Mouse (Mus musculus) intestine, postnatal 0 days (tissue): ENCODE results near the gene Dcaf11. TPM values are rescaled to one million over a fixed set of nuclear protein-coding genes. Genes with fewer than 3 reads are reported as not detected.
A peak's percentile ranks its signal among the peaks of the same experiment; 100 is the strongest.

ENCODE experiments used
- ATAC-seq: fragments of 200-750 bp; cut with Nextera tagmentation; 2 replicates; pipeline ENCODE4 v1.8.0; 2017; ENCODE audit warnings: mild to moderate bottlenecking, moderate TSS enrichment, moderate library complexity
- H3K27ac ChIP-seq: fragments of 300-500 bp; sonication (generic); 2 replicates; pipeline ENCODE4 v1.5.1; 2014; ENCODE audit warnings: mild to moderate bottlenecking, low read depth, low read length, moderate library complexity
- H3K27me3 ChIP-seq: fragments of 300-500 bp; sonication (generic); replicated peaks from 2 replicates; pipeline ENCODE4 v1.6.1; 2014; ENCODE audit warnings: low read length, mixed read lengths; ENCODE audit not compliant: control insufficient read depth, insufficient read depth
- H3K36me3 ChIP-seq: fragments of 300-500 bp; sonication (generic); 2 replicates; pipeline ENCODE4 v1.6.1; 2014; ENCODE audit warnings: mild to moderate bottlenecking, moderate library complexity; ENCODE audit not compliant: control insufficient read depth, insufficient read depth
- H3K4me1 ChIP-seq: fragments of 300-500 bp; sonication (generic); replicated peaks from 2 replicates; pipeline ENCODE4 v1.6.1; 2014; ENCODE audit warnings: antibody characterized with exemption, low read length, mixed read lengths; ENCODE audit not compliant: control insufficient read depth, insufficient read depth
- H3K4me2 ChIP-seq: fragments of 300-500 bp; sonication (generic); replicated peaks from 2 replicates; pipeline ENCODE4 v1.6.1; 2014; ENCODE audit warnings: low read depth, mild to moderate bottlenecking, moderate library complexity
- H3K4me3 ChIP-seq: fragments of 300-500 bp; sonication (generic); 2 replicates; pipeline ENCODE4 v1.5.1; 2014; ENCODE audit warnings: low read depth, low read length
- H3K9ac ChIP-seq: fragments of 300-500 bp; sonication (generic); 2 replicates; pipeline ENCODE4 v1.6.1; 2014; ENCODE audit warnings: mild to moderate bottlenecking, low read depth, low read length
- H3K9me3 ChIP-seq: fragments of 300-500 bp; sonication (generic); 2 replicates; pipeline ENCODE4 v1.6.1; 2016; ENCODE audit warnings: mixed run types; ENCODE audit not compliant: control insufficient read depth
- CTCF ChIP-seq: sonication (generic); IDR thresholded peaks from 2 replicates; pipeline ENCODE4 v1.5.1; 2016; ENCODE audit warnings: low read depth, mild to moderate bottlenecking, control low read depth, antibody characterized with exemption, moderate library complexity
- WGBS: fragments of 180-500 bp; shearing (Covaris S2); extraction: QIAGEN DNeasy Blood & Tissue Kit; methylation state at CpG from one replicate; pipeline ENCODE4 v1.1.7; 2014; 5-methylcytosine and 5-hydroxymethylcytosine counted together
- polyA plus RNA-seq: library from polyadenylated mRNA; unstranded; fragments of >200 nt; fragmentation: Nextera tagmentation; extraction: Ambion mirVana; gene quantifications from 2 replicates; pipeline ENCODE4 v1.2.1, GENCODE M21; 2015

Gene Dcaf11
- 67.0 and 74.7 TPM in 2 replicates for polyA plus RNA-seq

DNA sequence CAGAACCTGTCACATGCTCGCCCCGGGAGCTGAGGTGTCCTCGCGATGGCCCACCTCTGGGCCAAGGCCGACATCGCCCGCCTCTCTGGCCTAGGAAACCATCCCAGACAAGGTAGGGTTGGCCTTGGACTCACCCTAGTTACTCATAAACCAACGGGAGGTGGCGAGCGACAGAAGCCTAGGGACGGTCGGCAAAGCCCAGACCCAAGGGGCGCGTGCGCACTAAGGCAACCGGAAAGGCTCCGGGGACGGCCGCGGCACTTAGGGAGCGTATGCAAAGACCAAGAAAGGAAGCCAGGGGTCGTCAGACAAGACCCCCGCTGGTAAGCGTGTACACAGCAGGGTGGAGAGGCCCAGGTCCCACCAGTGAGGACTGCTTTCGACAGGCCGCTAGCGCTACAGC lies at the start of gene Dcaf11:
Gene Dcaf11, plus strand, starts transcription at position 208 of the 403 bp plus-strand sequence.
- H3K9ac ChIP-seq: peak within 1 kb of the TSS; percentile 77
- H3K36me3 ChIP-seq: peaks cover 23% of the 10 kb centered on the region; the same call in 1 of the 2 replicates
- peak; percentile 88 for ATAC-seq
- H3K27ac ChIP-seq: peak within 1 kb of the TSS; percentile 99
- peak; percentile 54; the same call in 1 of the 2 replicates for TF ChIP-seq CTCF
- H3K4me1 ChIP-seq: no peaks in the 10 kb centered on the region
- peak within 1 kb of the TSS; percentile 65 for H3K4me3 ChIP-seq
- peak within 1 kb of the TSS; percentile 74 for H3K4me2 ChIP-seq
- no peaks in the 10 kb centered on the region for H3K27me3 ChIP-seq
- no peaks in the 10 kb centered on the region for H3K9me3 ChIP-seq
- 0% methylated on average over 27 of the region's 27 CpGs for WGBS

GRCm38 (mm10) chr14:55510125-55510731 lies 49.6 kb upstream of the Dcaf11 start, which contains the start of gene Cpne6:
TSS of gene Cpne6 (plus strand) at chr14:55510445.
- ATAC-seq: no peak
- WGBS: 71% methylated on average over 22 of the region's 22 CpGs
- no peak for TF ChIP-seq CTCF

GRCm38 (mm10) chr14:55511037-55511436 lies 48.8 kb upstream of the Dcaf11 start:
- no peak for ATAC-seq

More at GRCm38 (mm10) chr14:55510125-55510731, 49.6 kb upstream of the Dcaf11 start, which contains the start of gene Cpne6:
- Histone ChIP-seq H3K9ac (no peak within 1 kb of the TSS), H3K4me1 (no peaks in the 10 kb centered on the region), H3K27ac (no peak within 1 kb of the TSS), H3K27me3 (no peaks in the 10 kb centered on the region), H3K36me3 (no peaks in the 10 kb centered on the region), H3K9me3 (no peaks in the 10 kb centered on the region), H3K4me3 (no peak within 1 kb of the TSS), H3K4me2 (no peak within 1 kb of the TSS)

DNA sequence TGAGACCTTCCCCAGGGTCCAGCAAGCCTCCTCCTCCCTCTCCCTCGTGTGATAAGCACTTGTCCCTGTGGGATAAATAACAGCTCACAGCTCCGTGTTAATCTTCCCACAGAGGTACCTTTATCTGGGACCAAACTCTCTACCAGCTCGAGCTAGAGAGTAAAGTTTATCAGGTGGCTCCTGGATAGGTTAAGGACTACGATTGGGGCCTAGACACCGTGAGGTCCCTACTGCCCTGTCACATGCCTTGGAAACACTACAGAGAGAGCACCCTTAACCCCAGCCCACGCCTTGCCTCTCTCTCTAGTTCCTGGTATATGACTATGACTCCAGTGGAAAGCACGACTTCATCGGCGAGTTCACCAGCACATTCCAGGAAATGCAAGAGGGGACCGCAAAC lies 45.9 kb upstream of the Dcaf11 start:
- Histone ChIP-seq H3K36me3 (no peaks in the 10 kb centered on the region), H3K9me3 (no peaks in the 10 kb centered on the region), H3K9ac (no peak overlapping the region), H3K27ac (no peak overlapping the region), H3K4me2 (no peak overlapping the region), H3K27me3 (no peaks in the 10 kb centered on the region), H3K4me1 (no peaks in the 10 kb centered on the region), H3K4me3 (no peak overlapping the region)
- no peak for TF ChIP-seq CTCF
- ATAC-seq: no peak
- WGBS: 35% methylated on average over 10 of the region's 10 CpGs

More at GRCm38 (mm10) chr14:55511037-55511436, 48.8 kb upstream of the Dcaf11 start:
- 41% methylated on average over 7 of the region's 7 CpGs for WGBS
- TF ChIP-seq CTCF: no peak
- no peaks in the 10 kb centered on the region for H3K9me3 ChIP-seq
- no peaks in the 10 kb centered on the region for H3K4me1 ChIP-seq
- H3K9ac ChIP-seq: no peak overlapping the region
- H3K27ac ChIP-seq: no peak overlapping the region
- no peaks in the 10 kb centered on the region for H3K36me3 ChIP-seq
- H3K4me2 ChIP-seq: no peak overlapping the region
- H3K4me3 ChIP-seq: no peak overlapping the region
- H3K27me3 ChIP-seq: no peaks in the 10 kb centered on the region

GRCm38 (mm10) chr14:55515846-55516245 lies 44.0 kb upstream of the Dcaf11 start:
- Histone ChIP-seq H3K4me2 (no peak overlapping the region), H3K9ac (no peak overlapping the region), H3K9me3 (no peaks in the 10 kb centered on the region), H3K36me3 (no peaks in the 10 kb centered on the region), H3K27me3 (peaks cover 6% of the 10 kb centered on the region; the same call in 1 of the 2 replicates), H3K4me3 (no peak overlapping the region), H3K4me1 (no peaks in the 10 kb centered on the region), H3K27ac (no peak overlapping the region)
- TF ChIP-seq CTCF: no peak
- no peak for ATAC-seq
- 87% methylated on average over 4 of the region's 4 CpGs for WGBS

- no peak for ATAC-seq
- Histone ChIP-seq H3K27me3 (peaks cover 16% of the 10 kb centered on the region), H3K4me3 (no peak overlapping the region), H3K27ac (no peak overlapping the region), H3K9me3 (no peaks in the 10 kb centered on the region), H3K4me1 (no peaks in the 10 kb centered on the region), H3K36me3 (no peaks in the 10 kb centered on the region), H3K4me2 (no peak overlapping the region), H3K9ac (no peak overlapping the region)
- TF ChIP-seq CTCF: no peak
- WGBS: 55% methylated on average over 2 of the region's 2 CpGs
These were observed 40.9 kb upstream of the Dcaf11 start for GRCm38 (mm10) chr14:55518897-55519296.
